Mouse (Mus musculus) A20 (cell line): Measurements from ENCODE around the gene Gpr85.
A peak's percentile ranks its signal among the peaks of the same experiment; 100 is the strongest.
"Not testable (repeated sequence)": the region's sequence is repeated elsewhere in the genome, so short reads cannot be mapped to it uniquely, and the experiment has no call there.

Experiments
- DNase-seq: peaks from one replicate; pipeline ENCODE4 v3.0.0-alpha.2; 2011; ENCODE audit warnings: low read depth, low spot score

Gpr85 gene

GRCm38 (mm10) chr6:13839345-13840054 lies at the start of gene Gpr85:
TSS of gene Gpr85 (minus strand) at chr6:13839942.
- DNase-seq: peak; percentile 28

GRCm38 (mm10) chr6:13884877-13885592 lies 45.3 kb upstream of the Gpr85 start:
- DNase-seq: no peak

- no peak for DNase-seq
Measured at GRCm38 (mm10) chr6:13882919-13883318, 43.2 kb upstream of the Gpr85 start.

GRCm38 (mm10) chr6:13873959-13874358 lies 34.2 kb upstream of the Gpr85 start:
- DNase-seq: no peak

- DNase-seq: no peak
Measured at GRCm38 (mm10) chr6:13872076-13872475, 32.3 kb upstream of the Gpr85 start.

- no peak for DNase-seq
Measured at GRCm38 (mm10) chr6:13871625-13871958, 31.9 kb upstream of the Gpr85 start.

- peak; percentile 93 for DNase-seq
Measured at GRCm38 (mm10) chr6:13870919-13871624, 31.3 kb upstream of the Gpr85 start, which contains the start of gene 2610001J05Rik. TSS of gene 2610001J05Rik (minus strand) at chr6:13871518.

GRCm38 (mm10) chr6:13870289-13870741 lies 30.6 kb upstream of the Gpr85 start:
- peak; percentile 24 for DNase-seq

- no peak for DNase-seq
Measured at GRCm38 (mm10) chr6:13860596-13860995, 20.9 kb upstream of the Gpr85 start.

GRCm38 (mm10) chr6:13859877-13860585 lies 20.3 kb upstream of the Gpr85 start:
- DNase-seq: no peak

- no peak for DNase-seq
Measured at GRCm38 (mm10) chr6:13854230-13854629, 14.5 kb upstream of the Gpr85 start.

- DNase-seq: no peak
Measured at GRCm38 (mm10) chr6:13853244-13853643, 13.5 kb upstream of the Gpr85 start.

GRCm38 (mm10) chr6:13846031-13846430 lies 6.3 kb upstream of the Gpr85 start:
- not testable (repeated sequence) for DNase-seq

GRCm38 (mm10) chr6:13838677-13839344 lies 931 bp downstream of the Gpr85 start:
- peak; percentile 78 for DNase-seq

- no peak for DNase-seq
Measured at GRCm38 (mm10) chr6:13837916-13838676, 1.6 kb downstream of the Gpr85 start.

- DNase-seq: peak; percentile 23
Measured at GRCm38 (mm10) chr6:13836967-13837570, 2.7 kb downstream of the Gpr85 start.

- DNase-seq: no peak
Measured at GRCm38 (mm10) chr6:13835720-13836665, 3.7 kb downstream of the Gpr85 start.

- no peak for DNase-seq
Measured at GRCm38 (mm10) chr6:13832770-13833169, 7.0 kb downstream of the Gpr85 start.

- no peak for DNase-seq
Measured at GRCm38 (mm10) chr6:13828877-13829276, 10.9 kb downstream of the Gpr85 start.
